Mouse (Mus musculus) ES-Bruce4 (cell line): ENCODE data around the gene Madd. TPM values are rescaled to one million over a fixed set of nuclear protein-coding genes. Genes with fewer than 3 reads are reported as not detected.

Experiments used
- H3K27ac ChIP-seq: 2 replicates; pipeline ENCODE4 v1.5.1; 2012; ENCODE audit warnings: low read length, inconsistent platforms; ENCODE audit not compliant: insufficient read depth
- H3K27me3 ChIP-seq: 2 replicates; pipeline ENCODE4 v1.6.1; 2012; ENCODE audit warnings: mild to moderate bottlenecking, low read length, inconsistent platforms; ENCODE audit not compliant: control insufficient read depth, poor library complexity, insufficient read depth, severe bottlenecking
- H3K36me3 ChIP-seq: 2 replicates; pipeline ENCODE4 v1.6.1; 2012; ENCODE audit warnings: inconsistent platforms, mild to moderate bottlenecking, low read length, moderate library complexity; ENCODE audit not compliant: control insufficient read depth, poor library complexity, insufficient read depth, severe bottlenecking
- H3K4me1 ChIP-seq: one replicate; pipeline ENCODE4 v1.8.1; 2011; ENCODE audit warnings: low read length; ENCODE audit not compliant: control insufficient read depth, insufficient read depth
- H3K4me3 ChIP-seq: 2 replicates; pipeline ENCODE4 v1.5.1; 2011; ENCODE audit warnings: low read depth, mild to moderate bottlenecking, low read length
- H3K9ac ChIP-seq: 2 replicates; pipeline ENCODE4 v1.6.1; 2012; ENCODE audit warnings: low read depth, mild to moderate bottlenecking, inconsistent platforms; ENCODE audit not compliant: poor library complexity, severe bottlenecking
- H3K9me3 ChIP-seq: replicated peaks from 2 replicates; pipeline ENCODE4 v1.6.1; 2012; ENCODE audit warnings: mild to moderate bottlenecking, low read length, inconsistent platforms; ENCODE audit not compliant: control insufficient read depth, poor library complexity, insufficient read depth, severe bottlenecking
- CTCF ChIP-seq: IDR thresholded peaks from one replicate; pipeline ENCODE4 v1.8.1; 2011; ENCODE audit warnings: low read depth, low read length
- EP300 ChIP-seq: IDR thresholded peaks from 2 replicates; pipeline ENCODE4 v1.6.1; 2011; ENCODE audit warnings: low read depth, low read length; ENCODE audit not compliant: insufficient read depth
- POLR2A ChIP-seq: IDR thresholded peaks from one replicate; pipeline ENCODE4 v1.8.1; 2011; ENCODE audit warnings: low read length; ENCODE audit not compliant: insufficient read depth
- polyA plus RNA-seq: library from polyadenylated mRNA; stranded (reverse); fragments of >200 nt; gene quantifications from 2 replicates; pipeline ENCODE4 v1.2.4, GENCODE M21; 2011; ENCODE audit warnings: low read depth; ENCODE audit not compliant: missing spikeins, insufficient read depth, insufficient read length

Gene Madd
- polyA plus RNA-seq, 1 experiment, result 7.3 TPM

GRCm38 (mm10) chr2:91182016-91182404 lies 1.6 kb downstream of the Madd start:
- Histone ChIP-seq H3K9ac (0 out of 2 replicates have a peak overlapping the region, but pooled peaks have one; percentile 68), H3K4me1 (peaks cover 4% of the 10 kb centered on the region), H3K9me3 (no peaks in the 10 kb centered on the region), H3K4me3 (peak overlapping the region; percentile 57), H3K27me3 (no peaks in the 10 kb centered on the region), H3K27ac (no peak overlapping the region), H3K36me3 (no peaks in the 10 kb centered on the region)
- TF ChIP-seq EP300, result no peak
- TF ChIP-seq POLR2A, result no peak
- TF ChIP-seq CTCF, result no peak

GRCm38 (mm10) chr2:91180706-91181105 lies 2.9 kb downstream of the Madd start:
- H3K4me3 ChIP-seq, result no peak overlapping the region
- no peaks in the 10 kb centered on the region for H3K36me3 ChIP-seq
- no peaks in the 10 kb centered on the region for H3K9me3 ChIP-seq
- no peaks in the 10 kb centered on the region for H3K27me3 ChIP-seq
- peaks cover 4% of the 10 kb centered on the region for H3K4me1 ChIP-seq
- no peak overlapping the region for H3K27ac ChIP-seq
- H3K9ac ChIP-seq, result no peak overlapping the region
- TF ChIP-seq EP300 (no peak), CTCF (no peak), POLR2A (no peak)

GRCm38 (mm10) chr2:91179825-91180224 lies 3.8 kb downstream of the Madd start:
- H3K4me3 ChIP-seq, result no peak overlapping the region
- H3K9me3 ChIP-seq, result no peaks in the 10 kb centered on the region
- H3K36me3 ChIP-seq, result no peaks in the 10 kb centered on the region
- no peaks in the 10 kb centered on the region for H3K27me3 ChIP-seq
- no peak overlapping the region for H3K9ac ChIP-seq
- peaks cover 4% of the 10 kb centered on the region for H3K4me1 ChIP-seq
- no peak overlapping the region for H3K27ac ChIP-seq
- TF ChIP-seq POLR2A (no peak), EP300 (no peak)

GRCm38 (mm10) chr2:91176234-91176633 lies 7.4 kb downstream of the Madd start:
- Histone ChIP-seq H3K9me3 (no peaks in the 10 kb centered on the region), H3K4me1 (peaks cover 1% of the 10 kb centered on the region), H3K27me3 (no peaks in the 10 kb centered on the region), H3K4me3 (no peak overlapping the region), H3K9ac (no peak overlapping the region), H3K27ac (no peak overlapping the region), H3K36me3 (no peaks in the 10 kb centered on the region)
- TF ChIP-seq CTCF (no peak), EP300 (no peak), POLR2A (no peak)

GRCm38 (mm10) chr2:91175490-91175889 lies 8.1 kb downstream of the Madd start:
- H3K27ac ChIP-seq, result no peak overlapping the region
- no peak for TF ChIP-seq CTCF
- TF ChIP-seq EP300, result no peak
- TF ChIP-seq POLR2A, result no peak
- H3K9ac ChIP-seq, result no peak overlapping the region
- H3K9me3 ChIP-seq, result no peaks in the 10 kb centered on the region
- no peaks in the 10 kb centered on the region for H3K36me3 ChIP-seq
- H3K4me1 ChIP-seq, result peaks cover 1% of the 10 kb centered on the region
- no peak overlapping the region for H3K4me3 ChIP-seq
- no peaks in the 10 kb centered on the region for H3K27me3 ChIP-seq

GRCm38 (mm10) chr2:91169587-91170322 lies 13.9 kb downstream of the Madd start:
- Histone ChIP-seq H3K4me3 (no peak overlapping the region), H3K4me1 (peaks cover 1% of the 10 kb centered on the region), H3K27me3 (no peaks in the 10 kb centered on the region), H3K36me3 (no peaks in the 10 kb centered on the region), H3K27ac (no peak overlapping the region), H3K9me3 (no peaks in the 10 kb centered on the region), H3K9ac (no peak overlapping the region)
- no peak for TF ChIP-seq POLR2A
- no peak for TF ChIP-seq CTCF
- no peak for TF ChIP-seq EP300
